Mouse (Mus musculus) A20 (cell line): ENCODE data around the gene Luc7l2.

Experiments
- DNase-seq: peaks from one replicate; pipeline ENCODE4 v3.0.0-alpha.2; 2011; ENCODE audit warnings: low read depth, low spot score

The Luc7l2 gene

GRCm38 (mm10) chr6:38576096-38576495, 25.0 kb downstream of the Luc7l2 start:
- peak; percentile 72 for DNase-seq

GRCm38 (mm10) chr6:38580112-38580857, 29.2 kb downstream of the Luc7l2 start:
- no peak for DNase-seq

- no peak for DNase-seq
These were observed 30.6 kb downstream of the Luc7l2 start for GRCm38 (mm10) chr6:38581711-38582110.

GRCm38 (mm10) chr6:38597481-38597880, 46.3 kb downstream of the Luc7l2 start:
- DNase-seq = peak; percentile 24

GRCm38 (mm10) chr6:38609892-38610291, 58.8 kb downstream of the Luc7l2 start:
- no peak for DNase-seq

GRCm38 (mm10) chr6:38622406-38622805, 71.3 kb downstream of the Luc7l2 start:
- no peak for DNase-seq

GRCm38 (mm10) chr6:38623457-38623856, 72.3 kb downstream of the Luc7l2 start:
- DNase-seq = no peak

- DNase-seq = no peak
These were observed 73.3 kb downstream of the Luc7l2 start for GRCm38 (mm10) chr6:38624439-38624838.

GRCm38 (mm10) chr6:38626086-38626485, 75.0 kb downstream of the Luc7l2 start:
- no peak for DNase-seq

- DNase-seq = no peak
These were observed 75.9 kb downstream of the Luc7l2 start for GRCm38 (mm10) chr6:38627081-38627480.

- DNase-seq = no peak
These were observed 76.4 kb downstream of the Luc7l2 start for GRCm38 (mm10) chr6:38627486-38627885.

GRCm38 (mm10) chr6:38629556-38629955, 78.4 kb downstream of the Luc7l2 start:
- DNase-seq = no peak

GRCm38 (mm10) chr6:38632826-38633225, 81.7 kb downstream of the Luc7l2 start:
- no peak for DNase-seq

- no peak for DNase-seq
These were observed 83.3 kb downstream of the Luc7l2 start for GRCm38 (mm10) chr6:38634461-38634860.

- DNase-seq = peak; percentile 39
These were observed 85.1 kb downstream of the Luc7l2 start for GRCm38 (mm10) chr6:38635941-38636851.

- DNase-seq = peak; percentile 26
These were observed 85.9 kb downstream of the Luc7l2 start, which contains the start of gene Klrg2 for GRCm38 (mm10) chr6:38636852-38637618. Klrg2 (minus strand) TSS chr6:38637242.

- DNase-seq = no peak
These were observed 89.3 kb downstream of the Luc7l2 start for GRCm38 (mm10) chr6:38640401-38640800.

GRCm38 (mm10) chr6:38641228-38641627, 90.1 kb downstream of the Luc7l2 start:
- no peak for DNase-seq

GRCm38 (mm10) chr6:38641645-38642044, 90.5 kb downstream of the Luc7l2 start:
- DNase-seq = no peak

GRCm38 (mm10) chr6:38642593-38642992, 91.5 kb downstream of the Luc7l2 start:
- no peak for DNase-seq

GRCm38 (mm10) chr6:38643039-38643438, 91.9 kb downstream of the Luc7l2 start:
- no peak for DNase-seq

- peak; percentile 66 for DNase-seq
These were observed 98.4 kb downstream of the Luc7l2 start for GRCm38 (mm10) chr6:38649545-38649944.
